ENCODE assay signal across 1 mouse cellular context in the genomic region with DNA sequence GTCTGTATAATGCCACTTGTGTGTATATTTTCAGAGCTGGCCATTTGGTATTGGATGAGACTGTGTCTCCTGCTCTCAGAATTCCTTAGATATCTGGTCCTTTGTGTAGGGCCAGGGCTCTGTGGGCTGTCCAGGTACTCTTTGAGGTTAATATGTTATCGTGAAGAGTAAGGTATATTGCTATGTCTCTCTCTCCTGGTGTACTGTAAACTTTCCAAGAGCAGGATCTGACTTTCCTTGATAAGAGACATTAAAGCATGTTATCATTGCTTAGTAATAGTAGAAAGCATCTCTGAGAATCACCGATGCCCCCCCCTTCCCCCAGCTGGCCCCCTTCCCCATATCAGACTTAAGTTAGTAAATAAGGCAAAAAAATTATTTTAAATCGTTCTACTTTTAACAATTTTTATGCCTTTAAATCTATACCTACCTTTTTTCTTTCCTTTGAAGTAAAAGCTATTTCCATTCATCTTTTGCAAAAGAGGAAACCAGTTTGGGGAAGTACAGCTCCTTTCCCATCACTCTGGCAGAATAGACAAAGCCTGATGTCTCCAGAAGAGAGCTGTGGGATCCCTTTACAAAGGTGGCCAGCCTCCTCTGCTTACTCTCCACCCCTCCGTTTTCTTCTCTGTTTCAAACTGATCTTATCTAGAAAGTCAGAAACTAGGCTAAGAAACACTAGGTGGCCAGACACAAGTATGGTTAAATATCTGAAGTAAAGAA.
TF ChIP-seq lines count a peak whose summit lies in the region.

No protein-coding gene starts in this region.

TF ChIP-seq in MEL, 35 proteins besides CTCF, POLR2A, EP300 and RAD21 (continued from another document):
- TF ChIP-seq CHD2 (IDR thresholded peaks at IDR 0.05; ENCODE audit: low read length) (no peak), KAT2A (conservative IDR thresholded peaks at IDR 0.05; ENCODE audit: low read depth, low read length) (no peak), JUND (IDR thresholded peaks at IDR 0.05; ENCODE audit: low read depth, low read length) (no peak), MAX (IDR thresholded peaks at IDR 0.05; ENCODE audit: low read length) (no peak), HCFC1 (IDR thresholded peaks at IDR 0.05; ENCODE audit: low read depth, low read length) (no peak), POLR2AphosphoS2 (IDR thresholded peaks at IDR 0.05; ENCODE audit: low read length) (no peak)
TF ChIP-seq in MEL: peak in this region for 2.
